Mouse (Mus musculus) right cerebral cortex, adult 18-20 months (tissue): ENCODE data around the gene Zfp384.

Source experiments
- DNase-seq: peaks from one replicate; pipeline ENCODE4 v3.0.0; 2022; ENCODE audit warnings: mixed read lengths

Gene Zfp384

DNA sequence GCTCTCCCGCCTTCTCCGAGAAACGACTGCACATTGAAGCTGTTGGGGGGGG, at the start of gene Zfp384:
Gene Zfp384, plus strand, starts transcription at position 17 of the 52 bp plus-strand sequence.
- DNase-seq = no peak

GRCm38 (mm10) chr6:124959960-124960359, 49.0 kb upstream of the Zfp384 start:
- DNase-seq = no peak

GRCm38 (mm10) chr6:124961021-124961420, 47.9 kb upstream of the Zfp384 start:
- DNase-seq = no peak

DNA sequence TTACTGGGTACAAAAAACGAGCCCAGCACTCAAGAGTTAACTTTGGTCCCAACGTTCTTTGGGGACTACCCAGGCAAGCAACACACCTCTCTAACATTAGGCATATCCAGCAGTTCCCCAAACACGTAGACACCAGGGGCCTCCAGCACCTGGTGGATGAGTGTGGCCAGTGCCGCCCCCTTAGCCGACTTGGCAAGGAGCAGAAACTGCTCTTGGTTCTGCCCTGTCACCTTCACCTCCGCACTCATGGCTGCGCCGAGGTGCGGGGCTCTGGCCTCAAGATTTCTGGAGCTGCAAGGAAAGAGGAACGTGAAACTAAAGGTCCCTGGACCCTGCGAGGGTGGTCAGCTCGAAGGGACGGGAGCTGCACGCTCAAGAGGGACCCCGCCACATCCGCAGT, 44.3 kb upstream of the Zfp384 start:
- no peak for DNase-seq

GRCm38 (mm10) chr6:124965088-124965719, 43.7 kb upstream of the Zfp384 start, which contains the start of gene Cops7a:
Cops7a (minus strand) TSS chr6:124965538.
- peak; percentile 97 for DNase-seq

DNA sequence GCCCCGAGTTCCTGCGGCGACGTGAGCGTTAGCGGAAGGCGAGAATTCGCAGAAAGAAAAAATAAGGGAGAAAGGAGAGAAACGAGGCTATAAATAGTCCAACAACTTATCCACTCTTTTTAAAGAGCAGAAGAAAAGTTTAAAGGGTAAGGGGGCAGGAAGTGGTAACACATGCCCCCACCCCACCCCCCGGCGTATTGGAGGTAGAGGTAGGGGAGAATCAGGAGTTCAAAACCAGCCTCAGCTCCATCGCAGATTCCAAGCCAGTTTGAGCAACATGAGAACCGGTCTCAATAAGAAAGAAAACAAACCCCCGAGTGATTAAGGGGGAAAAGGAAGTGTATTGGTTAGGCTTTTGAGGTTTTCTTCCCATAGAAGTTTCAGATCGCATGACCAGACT, 43.2 kb upstream of the Zfp384 start:
- DNase-seq = no peak

- no peak for DNase-seq
Observed at GRCm38 (mm10) chr6:124966466-124967118, 42.4 kb upstream of the Zfp384 start.

GRCm38 (mm10) chr6:124967766-124968165, 41.2 kb upstream of the Zfp384 start:
- peak; percentile 29 for DNase-seq

DNA sequence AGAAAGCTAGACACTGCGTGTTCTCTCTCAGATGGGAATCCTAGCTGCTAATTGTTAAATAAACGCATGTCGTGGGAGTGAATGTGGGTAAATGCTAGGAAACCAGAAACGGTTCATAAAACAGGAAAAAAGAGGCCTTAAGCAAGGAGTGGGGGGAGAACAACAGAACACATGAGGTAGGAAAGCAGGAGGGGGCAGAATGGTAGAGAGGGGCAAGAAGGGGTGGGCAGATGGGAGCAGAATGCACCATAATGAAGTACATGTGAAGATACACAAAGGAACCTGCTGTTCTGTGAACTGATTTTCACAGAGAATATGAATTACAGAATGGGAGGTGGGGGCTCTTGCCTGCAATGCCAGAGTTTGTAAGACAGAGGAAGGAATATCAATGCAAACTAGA, 16.7 kb upstream of the Zfp384 start:
- DNase-seq = no peak

- peak; percentile 25 for DNase-seq
Observed at GRCm38 (mm10) chr6:124993365-124993764, 15.6 kb upstream of the Zfp384 start.

DNA sequence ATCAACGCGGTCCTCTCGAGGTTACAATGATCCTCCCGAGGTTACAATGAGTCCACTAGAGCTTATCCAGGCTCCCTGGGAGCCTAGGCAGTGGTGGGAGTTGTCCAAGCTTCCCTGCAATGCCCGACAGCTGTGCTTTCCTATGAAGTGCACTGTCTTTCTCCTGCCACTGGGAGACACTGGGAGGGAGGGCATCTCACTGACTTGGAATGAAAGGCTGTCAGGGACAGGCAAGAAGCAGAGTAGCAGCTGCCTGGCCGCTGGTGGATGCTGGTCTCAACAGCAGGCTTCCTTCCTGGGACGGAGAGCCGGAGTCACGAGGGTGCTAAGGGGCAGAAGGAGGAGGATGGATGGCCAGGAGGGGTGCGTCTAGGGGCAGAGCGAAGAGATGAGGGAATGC, 15.1 kb upstream of the Zfp384 start:
- peak; percentile 36 for DNase-seq

DNA sequence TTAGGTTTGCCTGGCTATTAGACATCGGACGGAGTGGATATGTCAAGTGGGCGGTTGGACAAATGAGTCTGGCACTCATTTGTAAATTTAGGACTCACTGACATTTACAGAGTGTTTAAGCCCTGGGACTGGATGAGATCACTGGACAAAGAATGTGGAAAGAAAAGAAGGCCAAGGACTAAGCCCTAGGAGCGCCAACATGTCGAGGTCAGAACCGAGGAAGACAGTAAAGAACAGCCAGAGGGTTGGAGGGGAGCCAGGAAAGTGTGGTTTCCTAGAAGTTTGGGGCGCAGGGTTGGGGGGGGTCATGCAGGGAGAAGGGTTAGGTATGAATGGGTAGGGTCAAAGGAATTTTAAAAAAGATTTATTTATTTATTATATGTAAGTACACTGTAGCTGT, 13.7 kb upstream of the Zfp384 start:
- no peak for DNase-seq

DNA sequence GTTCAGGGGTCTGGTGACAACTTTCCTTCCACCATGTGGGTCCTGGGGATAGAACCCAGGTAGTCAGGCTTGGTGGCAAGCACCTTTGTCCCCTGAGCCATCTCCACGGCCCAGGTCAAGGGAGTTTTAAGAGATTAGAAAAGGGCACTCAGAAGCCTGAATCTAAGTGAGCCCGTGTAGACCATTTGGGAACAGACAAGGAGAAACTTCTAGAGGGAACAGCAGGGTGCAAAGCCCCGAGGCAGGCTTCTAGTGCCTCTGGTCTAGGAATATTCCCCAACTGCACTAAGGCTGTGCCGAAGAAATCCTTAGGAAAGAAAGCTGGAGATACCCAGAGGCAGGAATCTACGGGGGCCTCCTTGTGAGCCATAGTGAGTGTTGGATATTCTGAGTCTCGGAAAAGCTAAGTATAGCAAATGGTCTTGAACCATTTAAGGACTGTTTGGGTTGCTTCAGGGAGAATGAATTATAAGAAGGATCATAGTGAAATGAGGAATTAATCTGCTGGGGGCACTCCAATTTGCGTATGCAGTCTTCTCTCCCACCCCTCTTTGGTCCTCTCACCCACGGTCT, 13.0 kb upstream of the Zfp384 start:
- no peak for DNase-seq

GRCm38 (mm10) chr6:124996551-124997501, 12.1 kb upstream of the Zfp384 start, which contains the start of gene Pianp:
Pianp (plus strand) TSS chr6:124996694.
- peak; percentile 85 for DNase-seq

DNA sequence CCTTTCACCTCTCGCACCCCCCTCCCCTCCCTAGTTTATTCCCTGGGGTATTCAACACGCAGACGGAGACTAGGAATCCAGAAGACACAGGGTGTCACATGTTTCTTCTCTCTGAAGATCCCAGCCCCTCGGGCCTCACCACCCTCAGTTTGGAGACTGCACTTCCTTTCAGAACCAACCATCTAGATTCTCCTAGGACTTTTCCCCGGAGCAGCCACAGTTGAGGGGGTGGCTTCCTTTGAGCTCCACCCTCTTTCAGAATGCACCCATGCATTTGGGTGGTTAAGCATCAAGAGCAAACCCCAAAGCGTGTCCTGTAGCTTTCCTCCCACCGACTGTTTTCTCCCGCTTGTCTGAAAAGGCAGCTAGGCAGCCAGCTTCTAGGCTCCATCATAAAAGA, 10.9 kb upstream of the Zfp384 start:
- peak; percentile 80 for DNase-seq

GRCm38 (mm10) chr6:124999091-124999490, 9.9 kb upstream of the Zfp384 start:
- DNase-seq = no peak

DNA sequence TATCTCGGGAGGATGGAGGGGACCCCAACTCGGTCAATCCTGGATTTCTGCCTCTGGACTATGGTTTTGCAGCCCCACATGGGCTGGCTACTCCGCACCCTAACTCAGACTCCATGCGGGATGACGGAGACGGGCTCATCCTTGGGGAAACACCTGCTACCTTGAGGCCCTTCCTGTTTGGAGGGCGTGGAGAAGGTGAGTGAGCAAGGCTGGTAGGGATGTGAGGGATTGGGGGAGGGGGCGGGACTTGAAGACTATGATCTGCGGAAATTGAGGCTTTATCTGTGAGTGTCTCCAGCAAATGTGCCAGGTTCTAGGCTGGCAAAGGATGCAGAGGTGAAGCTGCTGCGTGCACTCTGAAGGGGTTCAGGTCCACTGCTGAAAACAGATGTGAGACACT, 9.4 kb upstream of the Zfp384 start:
- DNase-seq = no peak

DNA sequence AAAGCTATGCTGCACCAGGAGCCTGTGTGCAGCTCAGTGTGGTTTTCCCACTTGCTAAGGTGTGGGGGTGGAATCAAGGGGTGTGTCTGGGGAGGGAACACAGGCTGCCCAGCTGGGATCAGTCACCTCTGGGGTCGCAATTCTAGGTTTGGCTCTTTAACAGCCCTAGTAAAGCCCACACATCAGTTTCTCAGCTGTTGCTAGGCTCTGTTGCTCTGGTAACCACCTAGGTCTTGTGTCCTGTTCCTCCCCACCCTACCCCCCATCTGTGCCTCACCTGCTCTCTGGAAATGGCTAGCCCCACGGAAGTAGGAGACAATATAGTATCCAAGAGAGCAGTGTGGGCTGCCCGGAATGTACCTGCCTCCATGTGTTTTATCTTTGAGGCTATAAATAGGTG, 5.2 kb upstream of the Zfp384 start:
- peak; percentile 26 for DNase-seq

- peak; percentile 34 for DNase-seq
Observed at GRCm38 (mm10) chr6:125005086-125005485, 3.9 kb upstream of the Zfp384 start.

DNA sequence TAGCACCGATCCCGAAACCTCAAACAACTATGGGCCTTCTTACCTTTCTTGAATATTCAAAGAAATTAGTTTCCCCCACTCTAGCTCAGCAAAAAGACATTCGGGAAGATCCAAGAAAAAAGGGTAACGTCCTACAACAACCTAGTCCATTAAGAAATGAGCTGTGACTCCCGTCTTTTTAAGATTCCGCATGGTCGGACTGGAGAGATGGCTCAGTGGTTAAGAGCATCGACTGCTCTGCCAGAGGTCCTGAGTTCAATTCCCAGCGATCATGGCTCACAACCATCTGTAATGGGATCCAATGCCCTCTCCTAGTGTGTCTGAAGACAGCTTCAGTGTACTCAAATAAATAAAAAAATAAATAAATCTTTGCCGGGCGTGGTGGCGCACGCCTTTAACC, 885 bp upstream of the Zfp384 start:
- DNase-seq = no peak

DNA sequence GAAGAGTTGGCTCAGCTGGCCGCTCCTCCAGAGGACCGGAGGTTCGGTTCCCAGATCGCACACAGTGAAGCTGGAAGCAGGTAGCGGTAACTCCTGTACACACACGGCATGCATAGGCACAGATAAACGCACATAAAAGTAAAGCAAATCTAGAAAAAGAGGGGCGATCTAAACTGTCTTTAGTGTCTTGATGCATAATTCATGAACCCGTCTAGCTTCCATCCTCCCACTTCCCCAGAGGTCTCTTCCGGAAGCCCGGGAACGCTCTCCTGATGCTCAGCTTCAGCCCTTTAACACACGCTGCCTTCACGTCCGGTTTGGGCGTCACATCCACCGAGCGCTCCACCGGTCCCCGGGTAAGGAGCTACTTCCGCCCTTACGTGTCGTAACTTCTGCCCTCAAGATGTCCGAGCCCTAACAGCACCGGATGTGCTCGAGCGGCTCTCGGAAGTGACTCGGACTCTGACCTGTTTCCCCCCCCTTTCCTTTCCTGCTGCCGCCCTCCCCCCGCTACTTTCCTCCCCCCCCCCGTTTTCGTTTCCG, 288 bp upstream of the Zfp384 start:
- peak; percentile 99 for DNase-seq

- peak; percentile 78 for DNase-seq
Observed at GRCm38 (mm10) chr6:125009181-125010073, 482 bp downstream of the Zfp384 start.
